Mouse (Mus musculus) stomach, embryonic 14.5 days (tissue): ENCODE measurements at regions not wholly inside any gene's neighbourhood (a gene's known extent, or its start where the extent isn't known, plus 50 kb on each side); places are given as distances from the start of the nearest gene placed in this dataset.

Experiments
- ATAC-seq: fragments of 200-750 bp; cut with Nextera tagmentation; 2 replicates; pipeline ENCODE4 v1.8.0; 2017; ENCODE audit warnings: low read depth, moderate TSS enrichment; ENCODE audit not compliant: insufficient number of reproducible peaks, insufficient read depth, low FRiP score
- H3K27ac ChIP-seq: fragments of 300-500 bp; sonication (generic); 2 replicates; pipeline ENCODE4 v1.5.1; 2014; ENCODE audit warnings: mild to moderate bottlenecking, low read length, moderate library complexity, mixed read lengths
- H3K27me3 ChIP-seq: fragments of 300-500 bp; sonication (generic); 2 replicates; pipeline ENCODE4 v1.6.1; 2014; ENCODE audit warnings: low read length, control low read depth, mixed read lengths; ENCODE audit not compliant: control insufficient read depth, insufficient read depth
- H3K36me3 ChIP-seq: fragments of 300-500 bp; sonication (generic); 2 replicates; pipeline ENCODE4 v1.6.1; 2014; ENCODE audit warnings: mild to moderate bottlenecking, control low read depth, low read length, moderate library complexity, mixed read lengths; ENCODE audit not compliant: control insufficient read depth, insufficient read depth
- H3K4me1 ChIP-seq: fragments of 300-500 bp; sonication (generic); 2 replicates; pipeline ENCODE4 v1.6.1; 2014; ENCODE audit warnings: low read length, control low read depth, mixed read lengths; ENCODE audit not compliant: control insufficient read depth, insufficient read depth
- H3K4me2 ChIP-seq: fragments of 300-500 bp; sonication (generic); replicated peaks from 2 replicates; pipeline ENCODE4 v1.6.1; 2014; ENCODE audit warnings: low read depth, low read length, control low read depth
- H3K4me3 ChIP-seq: fragments of 300-500 bp; sonication (generic); 2 replicates; pipeline ENCODE4 v1.5.1; 2014; ENCODE audit warnings: low read depth, low read length, control low read depth
- H3K9ac ChIP-seq: fragments of 300-500 bp; sonication (generic); replicated peaks from 2 replicates; pipeline ENCODE4 v1.6.1; 2014; ENCODE audit warnings: low read depth, mild to moderate bottlenecking, control low read depth, low read length, moderate library complexity, mixed read lengths
- H3K9me3 ChIP-seq: fragments of 300-500 bp; sonication (generic); 2 replicates; pipeline ENCODE4 v1.6.1; 2016; ENCODE audit warnings: low read depth, low read length, control low read depth; ENCODE audit not compliant: control insufficient read depth
- WGBS: fragments of 180-500 bp; shearing (Covaris S2); extraction: QIAGEN DNeasy Blood & Tissue Kit; methylation state at CpG from one replicate; pipeline ENCODE4 v1.1.7; 2014; 5-methylcytosine and 5-hydroxymethylcytosine counted together

DNA sequence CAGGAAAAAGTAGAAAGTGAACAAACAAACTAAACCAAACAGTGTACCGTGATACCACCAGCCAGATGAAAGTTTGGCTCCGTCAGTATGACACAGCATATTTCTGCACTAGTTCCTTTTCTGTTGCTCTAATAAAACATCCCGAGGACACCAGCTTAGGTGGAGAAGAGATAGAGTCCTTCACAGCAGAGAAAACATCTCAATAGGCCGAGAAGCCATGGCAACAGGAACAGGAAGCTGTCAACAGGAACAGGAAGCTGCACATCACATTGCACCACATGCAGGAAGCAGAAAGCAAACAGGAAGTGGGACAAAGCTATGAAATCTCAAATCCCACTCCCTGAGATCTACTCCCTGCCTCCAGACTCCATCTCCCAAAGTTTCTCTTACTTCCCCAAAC lies 71.4 kb upstream of the Gli2 start:
- WGBS: 79% methylated on average over 4 of the region's 4 CpGs
- Histone ChIP-seq H3K4me3 (no peak overlapping the region), H3K27me3 (no peaks in the 10 kb centered on the region), H3K27ac (no peak overlapping the region), H3K4me1 (no peaks in the 10 kb centered on the region), H3K9me3 (no peaks in the 10 kb centered on the region), H3K9ac (no peak overlapping the region), H3K36me3 (no peaks in the 10 kb centered on the region), H3K4me2 (no peak overlapping the region)
- no peak for ATAC-seq

DNA sequence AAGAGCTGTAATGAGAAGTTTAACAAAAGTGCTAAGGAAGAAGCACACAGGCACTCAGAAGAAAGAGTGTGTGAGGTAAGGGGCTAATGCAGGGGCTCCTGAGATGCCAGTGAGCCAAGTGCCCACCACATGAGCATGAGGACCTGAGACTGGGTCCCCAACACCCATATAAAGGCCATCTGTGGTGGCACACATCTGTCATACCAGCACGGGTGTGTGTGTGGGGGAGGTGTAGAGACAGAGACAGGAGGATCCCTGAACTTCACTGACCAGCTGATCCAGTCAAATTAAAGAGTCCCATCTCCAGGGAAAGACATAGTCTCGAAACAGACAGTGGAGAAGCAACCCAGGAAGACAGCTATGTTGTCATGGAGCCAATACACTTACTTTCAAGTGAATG lies 70.6 kb upstream of the Gli2 start:
- Histone ChIP-seq H3K9ac (no peak overlapping the region), H3K36me3 (no peaks in the 10 kb centered on the region), H3K27ac (no peak overlapping the region), H3K4me1 (no peaks in the 10 kb centered on the region), H3K4me2 (no peak overlapping the region), H3K4me3 (no peak overlapping the region), H3K27me3 (no peaks in the 10 kb centered on the region), H3K9me3 (no peaks in the 10 kb centered on the region)
- 76% methylated on average over 2 of the region's 2 CpGs for WGBS
- ATAC-seq: no peak

DNA sequence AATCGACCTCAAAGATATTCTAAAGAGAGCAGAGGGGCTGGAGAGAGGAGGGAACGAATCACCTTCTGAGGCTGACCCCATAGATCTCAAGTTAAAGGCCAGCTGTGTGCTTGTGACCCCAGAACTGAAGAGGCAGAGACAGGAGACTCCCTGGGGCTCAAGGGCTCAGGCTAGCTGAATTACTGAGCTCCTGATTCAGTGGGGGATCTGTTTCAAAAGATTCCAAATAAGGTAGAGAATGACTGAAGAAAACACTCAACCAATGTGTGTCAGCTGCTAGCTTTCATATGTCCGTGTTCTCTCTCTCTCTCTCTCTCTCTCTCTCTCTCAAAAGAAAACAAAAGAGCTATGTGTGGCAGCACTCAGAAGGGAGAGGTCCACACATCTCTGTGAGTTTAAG lies 70.0 kb upstream of the Gli2 start:
- no peak for ATAC-seq
- H3K9me3 ChIP-seq: no peaks in the 10 kb centered on the region
- no peaks in the 10 kb centered on the region for H3K27me3 ChIP-seq
- H3K4me1 ChIP-seq: no peaks in the 10 kb centered on the region
- H3K36me3 ChIP-seq: no peaks in the 10 kb centered on the region
- no peak overlapping the region for H3K27ac ChIP-seq
- H3K9ac ChIP-seq: no peak overlapping the region
- no peak overlapping the region for H3K4me2 ChIP-seq
- 26% methylated on average over 3 of the region's 3 CpGs for WGBS
- no peak overlapping the region for H3K4me3 ChIP-seq

DNA sequence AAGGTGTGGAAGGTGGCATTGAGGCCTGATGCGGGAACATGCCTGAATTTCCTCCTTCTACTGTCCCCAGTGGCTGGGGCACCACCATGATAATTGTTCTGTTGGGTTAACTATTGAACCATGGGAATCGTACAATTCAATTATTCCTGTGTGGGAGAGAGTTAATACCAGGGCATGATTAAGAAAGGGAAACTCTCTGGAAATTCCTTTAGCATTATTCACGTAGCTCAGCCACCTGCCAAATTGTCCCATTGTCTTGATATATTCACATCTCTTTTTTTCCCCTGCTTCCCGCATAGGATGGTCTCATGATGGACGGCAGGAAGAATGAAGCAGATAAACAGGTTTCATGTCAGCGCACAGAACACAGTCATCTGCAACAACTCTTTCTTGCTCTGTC lies 69.6 kb upstream of the Gli2 start:
- no peaks in the 10 kb centered on the region for H3K9me3 ChIP-seq
- H3K36me3 ChIP-seq: no peaks in the 10 kb centered on the region
- 51% methylated on average over 6 of the region's 6 CpGs for WGBS
- no peak overlapping the region for H3K9ac ChIP-seq
- no peak overlapping the region for H3K27ac ChIP-seq
- H3K4me2 ChIP-seq: no peak overlapping the region
- H3K27me3 ChIP-seq: no peaks in the 10 kb centered on the region
- ATAC-seq: no peak
- no peak overlapping the region for H3K4me3 ChIP-seq
- no peaks in the 10 kb centered on the region for H3K4me1 ChIP-seq

DNA sequence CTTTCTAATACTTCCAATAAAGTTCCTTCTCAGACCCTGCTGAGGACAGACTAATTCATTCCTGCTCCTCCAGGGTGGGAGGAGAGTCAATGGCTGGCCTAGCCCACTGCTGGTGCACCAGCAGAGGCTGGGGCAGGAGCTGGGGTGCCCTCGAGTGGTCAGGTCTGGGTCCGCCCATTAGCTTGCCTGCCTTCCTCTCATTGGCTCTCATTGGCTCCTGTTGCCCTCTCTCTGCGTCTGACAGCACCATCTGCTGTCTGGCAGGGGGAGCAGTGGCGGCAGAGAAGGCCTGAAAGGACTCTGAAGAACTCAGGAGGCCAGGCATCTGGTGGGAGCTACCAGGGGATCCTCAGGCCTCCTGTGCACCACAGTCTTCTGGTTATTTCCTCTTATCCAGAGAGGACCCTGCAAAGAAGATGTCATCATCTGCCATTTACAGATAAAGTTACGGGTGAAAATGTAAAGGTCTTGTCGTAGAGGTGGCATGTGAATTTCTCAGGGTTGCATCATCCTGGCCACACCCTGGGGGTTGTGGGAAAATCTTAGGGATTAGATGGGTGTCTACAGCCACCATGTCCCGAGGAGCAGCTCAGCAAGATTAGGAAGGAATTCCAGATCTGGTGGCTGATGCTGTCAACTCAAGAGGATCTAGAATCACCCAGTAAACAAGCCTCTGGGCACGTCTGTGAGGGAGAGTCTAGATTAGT lies 66.6 kb upstream of the Gli2 start:
- Histone ChIP-seq H3K9me3 (no peaks in the 10 kb centered on the region), H3K9ac (no peak overlapping the region), H3K4me2 (no peak overlapping the region), H3K36me3 (no peaks in the 10 kb centered on the region), H3K4me3 (no peak overlapping the region), H3K27ac (no peak overlapping the region), H3K27me3 (no peaks in the 10 kb centered on the region), H3K4me1 (no peaks in the 10 kb centered on the region)
- ATAC-seq: 0 out of 2 replicates have a peak, but pooled peaks have one; percentile 56
- 43% methylated on average over 8 of the region's 8 CpGs for WGBS

DNA sequence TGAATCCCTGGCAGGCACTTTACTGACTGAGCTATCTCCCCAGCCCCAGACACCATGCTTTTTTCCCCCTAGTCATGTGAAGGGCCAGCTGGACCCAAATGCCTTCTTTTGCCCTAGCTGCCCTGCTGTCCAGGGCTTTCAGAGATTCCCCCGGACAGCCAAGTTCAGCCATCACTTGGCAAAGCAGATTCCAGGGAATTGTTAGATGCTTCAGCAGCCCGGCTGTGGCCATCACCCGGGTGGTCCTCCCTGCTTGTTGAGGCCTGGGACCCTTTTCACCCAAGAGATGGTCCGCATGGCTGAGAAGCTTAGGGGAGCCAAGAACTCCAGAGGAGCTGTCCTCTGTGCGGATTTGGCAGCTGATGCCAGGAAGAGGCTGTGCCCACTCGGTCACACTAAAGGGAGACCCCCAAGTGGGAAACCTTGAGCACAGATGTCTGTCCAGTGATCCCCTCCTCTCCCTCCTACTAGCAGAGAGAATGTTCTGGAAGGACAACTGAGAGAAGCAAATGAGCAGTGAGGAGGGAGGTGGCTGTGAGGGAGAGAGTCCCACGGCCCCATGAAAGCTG lies 61.8 kb upstream of the Gli2 start:
- no peaks in the 10 kb centered on the region for H3K27me3 ChIP-seq
- no peaks in the 10 kb centered on the region for H3K4me1 ChIP-seq
- 83% methylated on average over 7 of the region's 7 CpGs for WGBS
- no peak overlapping the region for H3K4me3 ChIP-seq
- no peak overlapping the region for H3K4me2 ChIP-seq
- ATAC-seq: no peak
- H3K9ac ChIP-seq: no peak overlapping the region
- H3K27ac ChIP-seq: no peak overlapping the region
- H3K36me3 ChIP-seq: no peaks in the 10 kb centered on the region
- H3K9me3 ChIP-seq: no peaks in the 10 kb centered on the region

DNA sequence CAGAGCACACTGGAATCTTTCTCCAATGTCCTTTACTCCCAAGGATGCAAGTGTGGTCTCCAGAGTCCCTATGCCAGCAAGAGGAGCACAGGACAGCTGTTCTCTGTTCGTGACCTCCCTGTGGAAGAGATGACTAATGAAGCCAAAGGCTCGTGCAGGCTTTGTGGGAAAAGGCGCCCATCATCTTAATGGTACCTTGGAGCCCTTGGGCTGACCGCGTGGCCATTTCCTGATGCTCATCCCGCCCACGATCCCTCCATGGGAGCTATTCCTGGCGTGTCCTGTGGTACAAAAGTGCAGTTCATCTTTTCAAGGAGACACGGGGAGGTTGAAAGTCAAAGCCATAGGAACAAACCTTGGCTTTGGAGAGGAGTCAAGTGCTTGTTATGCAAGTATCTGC lies 55.2 kb upstream of the Gli2 start:
- no peak overlapping the region for H3K9ac ChIP-seq
- WGBS: 74% methylated on average over 9 of the region's 9 CpGs
- no peaks in the 10 kb centered on the region for H3K9me3 ChIP-seq
- H3K4me1 ChIP-seq: no peaks in the 10 kb centered on the region
- H3K36me3 ChIP-seq: no peaks in the 10 kb centered on the region
- H3K4me2 ChIP-seq: no peak overlapping the region
- no peak overlapping the region for H3K4me3 ChIP-seq
- no peak for ATAC-seq
- no peak overlapping the region for H3K27ac ChIP-seq
- H3K27me3 ChIP-seq: no peaks in the 10 kb centered on the region

DNA sequence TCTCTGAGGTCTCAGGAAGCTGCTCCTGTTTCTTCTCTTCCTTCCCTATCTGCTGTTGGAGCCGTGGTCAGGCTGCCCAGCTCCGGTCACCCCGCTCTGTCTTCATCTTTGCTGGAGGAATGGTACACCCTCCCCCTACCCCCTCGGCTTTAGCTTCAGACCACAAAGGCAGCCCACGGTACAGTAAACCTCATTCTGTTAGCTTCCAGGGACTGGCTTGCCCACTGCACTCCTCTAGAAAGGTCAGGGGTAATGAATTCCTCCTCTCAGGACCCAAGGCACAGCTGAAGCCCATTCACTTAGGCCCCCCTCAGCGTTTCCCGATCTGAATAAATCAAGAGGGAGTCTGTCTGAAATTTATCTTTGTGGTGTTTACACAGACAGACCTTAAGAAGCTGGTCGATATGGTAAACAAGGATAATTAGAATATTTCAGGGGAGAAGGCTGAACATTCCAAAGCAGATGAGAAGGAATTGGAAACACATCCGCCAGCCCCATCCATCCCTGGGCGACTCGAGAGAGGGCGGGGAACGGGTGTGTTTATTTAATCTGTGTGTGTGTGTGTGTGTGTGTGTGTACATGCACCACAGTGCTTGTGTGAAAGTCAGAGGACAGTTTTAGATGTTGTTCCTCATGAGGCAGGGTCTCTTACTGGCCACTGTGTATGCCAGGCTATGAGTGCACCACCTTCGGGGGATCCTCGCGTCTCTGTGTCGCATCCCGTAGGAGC lies 53.0 kb upstream of the Gli2 start:
- H3K4me2 ChIP-seq: no peak overlapping the region
- no peak overlapping the region for H3K4me3 ChIP-seq
- no peaks in the 10 kb centered on the region for H3K4me1 ChIP-seq
- H3K27me3 ChIP-seq: no peaks in the 10 kb centered on the region
- no peak for ATAC-seq
- no peaks in the 10 kb centered on the region for H3K36me3 ChIP-seq
- WGBS: 48% methylated on average over 18 of the region's 18 CpGs
- no peak overlapping the region for H3K9ac ChIP-seq
- H3K9me3 ChIP-seq: no peaks in the 10 kb centered on the region
- H3K27ac ChIP-seq: no peak overlapping the region
